Mouse (Mus musculus) MEL (cell line): ENCODE measurements at regions not wholly inside any gene's neighbourhood (a gene's known extent, or its start where the extent isn't known, plus 50 kb on each side); places are given as distances from the start of the nearest gene placed in this dataset.

Experiments
- DNase-seq: peaks from one replicate; pipeline ENCODE4 v3.0.0; 2011; ENCODE audit warnings: low read depth, low spot score
- H3K27ac ChIP-seq: 2 replicates; pipeline ENCODE4 v1.5.1; 2012; ENCODE audit warnings: low read depth, mild to moderate bottlenecking, control low read depth, low read length, moderate library complexity; ENCODE audit not compliant: control insufficient read depth
- H3K27me3 ChIP-seq, 2 experiments: fragments of 150-350 bp in 1 of 2; sonication (generic) in 1 of 2; 2 replicates each; pipeline ENCODE4 v1.6.1; 2012; ENCODE audit warnings: low read length in 2 of 2, mild to moderate bottlenecking in 2 of 2, improper control_type of control experiment in 1 of 2, moderate library complexity in 1 of 2; ENCODE audit not compliant: insufficient read depth in 2 of 2, control insufficient read depth in 1 of 2
- H3K36me3 ChIP-seq, 2 experiments: 2 replicates each; pipeline ENCODE4 v1.6.1; 2012 to 2014; ENCODE audit warnings: low read length in 2 of 2, improper control_type of control experiment in 1 of 2, inconsistent platforms in 1 of 2, mild to moderate bottlenecking in 1 of 2; ENCODE audit not compliant: insufficient read depth in 2 of 2, control insufficient read depth in 1 of 2
- H3K4me1 ChIP-seq, 2 experiments: fragments of 150-350 bp in 1 of 2; sonication (generic) in 1 of 2; 2 replicates each; pipeline ENCODE4 v1.6.1; 2012; ENCODE audit warnings: low read length in 2 of 2, improper control_type of control experiment in 1 of 2, mild to moderate bottlenecking in 1 of 2; ENCODE audit not compliant: insufficient read depth in 2 of 2, control insufficient read depth in 1 of 2
- H3K4me3 ChIP-seq, 2 experiments: fragments of 150-350 bp in 1 of 2; sonication (generic) in 1 of 2; 2 replicates each; pipeline ENCODE4 v1.5.1; 2012; ENCODE audit warnings: low read depth in 2 of 2, low read length in 2 of 2, mild to moderate bottlenecking in 2 of 2, moderate library complexity in 2 of 2, control low read depth in 1 of 2, improper control_type of control experiment in 1 of 2; ENCODE audit not compliant: control insufficient read depth in 1 of 2, insufficient read depth in 1 of 2
- H3K79me2 ChIP-seq: 2 replicates; pipeline ENCODE4 v1.6.1; 2012; ENCODE audit warnings: mild to moderate bottlenecking, low read length, moderate library complexity; ENCODE audit not compliant: control insufficient read depth, poor library complexity, insufficient read depth
- H3K9ac ChIP-seq: 2 replicates; pipeline ENCODE4 v1.6.1; 2012; ENCODE audit warnings: low read depth, mild to moderate bottlenecking, control low read depth, low read length, moderate library complexity; ENCODE audit not compliant: control insufficient read depth, poor library complexity, severe bottlenecking
- H3K9me3 ChIP-seq: fragments of 150-350 bp; sonication (generic); replicated peaks from 2 replicates; pipeline ENCODE4 v1.6.1; 2012; ENCODE audit warnings: mild to moderate bottlenecking, low read length, improper control_type of control experiment, moderate library complexity; ENCODE audit not compliant: insufficient read depth
- CTCF ChIP-seq, 3 experiments: IDR thresholded peaks in 2 of 3; conservative IDR thresholded peaks in 1 of 3; 2 replicates each; pipeline ENCODE4 v1.5.1; 2011 to 2012; ENCODE audit warnings: low read length in 3 of 3, low read depth in 2 of 3, mild to moderate bottlenecking in 2 of 3, improper control_type of control experiment in 1 of 3, inconsistent platforms in 1 of 3, mixed read lengths in 1 of 3, moderate library complexity in 1 of 3; ENCODE audit not compliant: control insufficient read depth in 1 of 3, insufficient read depth in 1 of 3, poor library complexity in 1 of 3, severe bottlenecking in 1 of 3
- E2F4 ChIP-seq: IDR thresholded peaks from 2 replicates; pipeline ENCODE4 v1.6.1; 2011; ENCODE audit warnings: low read depth, low read length, improper control_type of control experiment, borderline replicate concordance
- KAT2A ChIP-seq: conservative IDR thresholded peaks from 2 replicates; pipeline ENCODE4 v1.6.1; 2012; ENCODE audit warnings: low read depth, low read length, improper control_type of control experiment, inconsistent platforms
- RAD21 ChIP-seq: IDR thresholded peaks from 2 replicates; pipeline ENCODE4 v1.6.1; 2011; ENCODE audit warnings: mild to moderate bottlenecking, low read depth, low read length, improper control_type of control experiment
- SMC3 ChIP-seq: IDR thresholded peaks from 2 replicates; pipeline ENCODE4 v1.6.1; 2011; ENCODE audit warnings: low read depth, low read length, improper control_type of control experiment
- TCF12 ChIP-seq: IDR thresholded peaks from 2 replicates; pipeline ENCODE4 v1.6.1; 2014; ENCODE audit warnings: low read depth, mild to moderate bottlenecking, inconsistent platforms, low read length, improper control_type of control experiment, moderate library complexity
- ZC3H11A ChIP-seq: IDR thresholded peaks from 2 replicates; pipeline ENCODE4 v1.6.1; 2012; ENCODE audit warnings: low read depth, mild to moderate bottlenecking, inconsistent platforms, low read length, improper control_type of control experiment

DNA sequence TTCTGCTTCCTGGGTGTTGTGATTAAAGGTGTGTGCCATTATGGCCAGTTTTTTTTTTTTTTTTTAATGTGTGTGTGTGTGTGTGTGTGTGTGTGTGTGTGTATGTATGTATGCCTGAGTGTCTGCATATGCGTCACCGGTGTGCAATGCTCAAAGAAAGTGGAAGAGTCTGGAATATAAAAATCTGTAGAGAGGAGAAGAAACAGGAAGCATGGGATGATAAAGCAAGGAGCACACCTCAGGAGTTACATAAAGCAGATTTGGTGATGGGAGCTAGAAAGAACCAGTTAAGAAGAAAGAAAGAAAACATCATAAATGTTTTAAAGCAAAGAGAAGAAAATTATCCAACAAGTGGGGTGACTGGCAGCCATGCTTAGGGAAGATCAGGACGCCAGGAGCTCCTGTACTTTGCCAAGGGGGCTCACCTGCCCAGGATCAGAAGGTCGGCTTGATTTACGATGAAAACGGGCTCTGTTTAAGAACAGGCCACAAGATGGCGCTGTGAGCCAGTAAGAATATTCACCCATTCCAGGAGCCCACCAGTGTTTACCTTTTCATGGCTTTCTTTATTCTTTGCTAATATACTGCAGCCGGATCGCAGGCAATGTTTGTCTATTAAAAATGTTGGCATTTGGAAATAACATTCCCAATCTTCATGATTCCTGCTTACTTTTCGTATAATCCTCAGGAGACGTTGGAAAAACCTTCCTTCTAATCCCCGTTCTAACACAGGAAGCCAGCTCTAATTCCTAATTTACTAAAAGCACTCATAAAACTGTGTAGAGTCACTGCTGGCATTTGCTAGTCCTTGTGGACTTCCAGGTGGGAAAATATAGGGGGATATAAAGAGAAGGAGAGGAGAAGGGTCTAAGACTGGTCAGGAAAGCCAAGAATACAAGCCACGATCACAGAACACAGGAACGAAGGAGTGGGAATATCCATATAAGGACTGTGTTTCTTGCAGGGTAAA, 77.7 kb upstream of the Tapt1 start (continued):
- TF ChIP-seq ZC3H11A (peak; percentile 93), RAD21 (peak; percentile 95)

DNA sequence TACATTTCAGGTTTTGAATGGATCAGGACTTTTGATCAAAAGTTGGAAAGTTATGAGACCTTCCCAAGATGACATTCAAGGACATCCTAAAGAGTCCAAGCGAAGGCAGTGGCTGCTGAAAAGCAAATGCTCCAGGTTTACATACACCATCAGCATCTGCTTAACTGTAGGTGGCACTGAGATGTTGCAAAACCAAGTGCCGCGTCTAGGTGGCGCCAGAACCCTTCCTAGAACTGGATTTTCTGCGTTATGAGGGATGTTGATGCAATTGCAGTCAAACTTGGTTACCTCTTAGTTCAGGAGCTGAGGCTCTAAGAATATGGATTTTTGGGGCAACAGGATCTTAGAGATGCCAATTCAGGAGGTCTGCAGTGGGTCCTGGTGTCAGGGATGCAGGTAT, 58.0 kb upstream of the Tapt1 start:
- no peak overlapping the region for H3K9ac ChIP-seq
- peak; percentile 86 for DNase-seq
- TF ChIP-seq KAT2A (no peak), ZC3H11A (peak; percentile 90), CTCF (IDR thresholded peaks at IDR 0.05 in 2 of 3, conservative IDR thresholded peaks at IDR 0.05 in 1 of 3; ENCODE audit: control insufficient read depth in 1 of 3, insufficient read depth in 1 of 3, low read depth in 2 of 3, low read length in 3 of 3, poor library complexity in 1 of 3, severe bottlenecking in 1 of 3) (peak; percentile 94 to 98 (median 96)), RAD21 (peak; percentile 97), TCF12 (0 out of 2 replicates have a peak, but pooled peaks have one; percentile 15), E2F4 (no peak), SMC3 (peak; percentile 94)

More for the DNA sequence above, 58.0 kb upstream of the Tapt1 start:
- H3K27ac ChIP-seq = no peak overlapping the region
- H3K27me3 ChIP-seq = peaks cover 3 to 6% of the 10 kb centered on the region in 2 experiments
- H3K36me3 ChIP-seq = no peaks in the 10 kb centered on the region
- H3K79me2 ChIP-seq = no peaks in the 10 kb centered on the region
- no peaks in the 10 kb centered on the region for H3K4me1 ChIP-seq
- no peaks in the 10 kb centered on the region for H3K9me3 ChIP-seq
- H3K4me3 ChIP-seq = no peak overlapping the region
